Mouse (Mus musculus) monocyte, adult 2 months (primary cell): ENCODE data around the gene Il10rb.
"Not testable (repeated sequence)": the region's sequence is repeated elsewhere in the genome, so short reads cannot be mapped to it uniquely, and the experiment has no call there.

Source experiments
- DNase-seq, 2 experiments: peaks; one replicate each; pipeline ENCODE4 v3.0.0; 2022; ENCODE audit warnings: low spot score in 2 of 2, low read depth in 1 of 2

Gene Il10rb

GRCm38 (mm10) chr16:91415391-91416189 is 9.6 kb downstream of the Il10rb start:
- DNase-seq, result peak in 1 of 2 experiments; percentile 47

DNA sequence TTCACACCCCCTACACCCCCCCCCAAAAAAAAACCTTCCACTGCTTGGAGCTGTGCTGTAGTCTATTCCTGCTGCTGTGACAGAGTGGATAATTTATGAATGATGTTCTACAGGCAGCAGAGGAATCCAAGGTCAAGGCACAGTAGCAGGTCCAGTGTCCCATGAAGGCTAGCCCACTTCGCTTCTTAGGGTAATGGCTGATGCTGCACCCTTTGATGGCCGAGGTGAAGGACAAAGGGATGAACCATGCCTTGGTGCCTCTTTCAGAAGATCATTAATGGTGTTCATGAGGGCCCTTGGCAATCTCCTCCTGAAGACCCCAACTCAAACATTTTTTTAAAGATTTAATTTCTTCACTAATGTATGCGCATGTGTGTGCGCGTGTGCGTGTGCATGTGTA is 10.4 kb downstream of the Il10rb start:
- DNase-seq, result no peak

DNA sequence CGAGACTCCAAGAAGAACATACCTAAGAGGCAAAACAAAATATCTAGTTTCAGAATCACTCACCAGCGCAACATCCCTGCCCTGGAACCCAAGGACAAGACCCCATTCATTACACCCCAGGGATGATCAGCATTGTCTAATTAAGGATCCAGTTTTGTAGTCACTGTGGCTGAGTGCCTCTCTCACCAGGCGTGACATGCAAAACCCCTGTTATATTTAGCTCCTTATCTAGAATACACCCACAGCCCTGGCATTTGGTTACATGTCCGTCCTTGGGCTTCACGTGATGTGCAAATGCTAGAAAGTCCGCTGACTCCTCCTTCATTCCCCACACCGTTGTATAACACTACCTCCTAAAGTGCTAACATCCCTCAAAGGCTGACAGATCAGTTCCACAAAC is 11.0 kb downstream of the Il10rb start:
- no peak for DNase-seq

GRCm38 (mm10) chr16:91418531-91418930 is 12.6 kb downstream of the Il10rb start:
- DNase-seq, result no peak

- no peak for DNase-seq
These were observed 19.9 kb downstream of the Il10rb start for GRCm38 (mm10) chr16:91425816-91426215.

DNA sequence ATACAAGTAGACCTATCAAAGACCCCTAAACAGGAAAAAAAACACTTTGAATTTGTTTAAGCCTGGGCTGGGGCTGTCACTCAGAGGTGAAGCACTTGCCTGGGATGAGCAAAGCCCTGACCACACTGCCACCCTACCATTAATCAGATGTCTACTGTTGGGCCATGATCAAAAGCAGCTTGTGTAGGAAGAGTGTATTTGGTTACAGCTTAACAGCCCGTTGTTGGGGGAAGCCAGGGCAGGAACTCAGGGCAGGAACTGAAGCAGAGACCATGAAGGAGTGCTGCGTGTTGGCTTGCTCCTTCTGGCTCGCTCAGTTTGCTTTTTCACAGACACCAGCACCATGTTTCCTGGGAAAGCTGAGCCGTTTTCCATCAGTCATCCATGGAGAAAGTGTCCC is 20.6 kb downstream of the Il10rb start:
- DNase-seq, result no peak

GRCm38 (mm10) chr16:91427461-91427860 is 21.5 kb downstream of the Il10rb start:
- DNase-seq, result no peak

GRCm38 (mm10) chr16:91428259-91428865 is 22.4 kb downstream of the Il10rb start:
- no peak for DNase-seq

DNA sequence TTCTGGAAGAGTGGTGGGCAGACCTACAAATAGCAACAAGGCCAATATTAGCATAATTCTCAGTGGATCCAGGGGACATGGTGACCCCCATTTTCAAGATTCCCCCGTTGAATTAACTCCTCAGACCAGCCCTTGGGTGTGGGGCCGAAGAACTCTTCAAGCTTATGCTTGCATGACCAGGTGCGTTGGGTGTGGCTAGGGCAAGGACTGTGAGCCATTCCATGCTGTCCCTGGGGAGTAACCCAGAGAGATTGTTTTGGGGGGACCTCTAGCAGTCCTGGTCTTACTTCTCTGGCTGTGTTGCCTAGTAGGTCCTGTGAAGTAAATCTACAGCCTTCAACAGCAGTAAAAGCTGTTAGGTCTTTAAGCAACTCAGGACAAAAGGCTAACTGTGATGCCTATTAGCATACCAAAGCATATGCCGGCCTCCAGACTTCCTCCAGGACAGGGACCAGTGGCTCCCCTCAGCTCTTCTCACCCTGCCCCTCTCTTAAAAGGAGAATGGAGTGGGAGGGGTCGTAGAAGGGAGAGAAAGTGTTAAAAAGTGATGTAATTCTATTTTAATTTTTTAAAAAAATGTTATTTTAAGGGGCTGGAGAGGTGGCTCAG is 26.9 kb downstream of the Il10rb start:
- no peak for DNase-seq

DNA sequence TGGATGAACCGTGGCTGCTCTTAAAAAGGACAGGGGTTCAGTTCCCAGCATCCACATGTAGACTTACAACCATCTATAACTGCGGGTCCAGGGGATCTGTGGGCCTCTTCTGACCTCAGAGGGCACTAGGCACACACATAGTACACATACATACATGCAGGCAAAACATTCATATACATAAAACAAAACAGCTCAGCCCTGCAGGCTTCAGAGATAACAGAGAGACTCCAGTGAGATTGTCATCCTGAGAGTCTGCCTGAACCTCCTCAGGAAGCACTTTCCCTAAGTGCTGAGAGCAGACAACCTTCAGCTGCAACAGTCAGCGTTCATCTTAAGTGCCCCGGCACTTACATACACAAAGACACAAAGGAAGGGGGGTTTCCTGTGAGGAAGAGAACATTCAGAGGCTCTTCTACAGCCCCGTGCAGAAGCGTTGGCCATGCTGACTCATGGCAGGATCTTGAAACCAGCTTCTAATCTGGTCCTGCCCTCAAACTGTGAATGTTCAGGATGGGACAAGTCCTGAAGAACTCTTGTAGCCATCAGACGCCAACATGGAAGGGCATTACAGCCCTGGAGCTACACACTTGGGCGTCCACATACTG is 27.5 kb downstream of the Il10rb start:
- DNase-seq, result no peak

DNA sequence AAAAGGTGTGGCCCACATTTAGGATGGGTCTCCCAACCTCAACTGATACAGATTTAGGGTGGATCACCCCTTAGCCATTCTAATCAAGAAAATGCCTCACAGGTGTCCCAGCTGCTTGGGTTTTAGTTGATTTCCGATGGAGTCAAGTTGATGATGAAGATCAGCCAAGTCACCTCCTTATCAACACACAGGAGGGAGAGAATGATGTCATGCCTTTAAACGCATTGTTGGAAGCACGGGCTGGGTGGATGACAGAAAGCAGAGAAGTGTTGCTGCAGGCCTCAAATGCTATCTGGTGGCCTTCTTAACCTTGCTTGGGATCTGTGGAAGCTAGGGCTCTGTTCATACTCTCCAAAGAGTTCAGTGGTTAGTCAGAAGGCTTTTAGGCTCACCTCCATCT is 28.2 kb downstream of the Il10rb start:
- no peak for DNase-seq

DNA sequence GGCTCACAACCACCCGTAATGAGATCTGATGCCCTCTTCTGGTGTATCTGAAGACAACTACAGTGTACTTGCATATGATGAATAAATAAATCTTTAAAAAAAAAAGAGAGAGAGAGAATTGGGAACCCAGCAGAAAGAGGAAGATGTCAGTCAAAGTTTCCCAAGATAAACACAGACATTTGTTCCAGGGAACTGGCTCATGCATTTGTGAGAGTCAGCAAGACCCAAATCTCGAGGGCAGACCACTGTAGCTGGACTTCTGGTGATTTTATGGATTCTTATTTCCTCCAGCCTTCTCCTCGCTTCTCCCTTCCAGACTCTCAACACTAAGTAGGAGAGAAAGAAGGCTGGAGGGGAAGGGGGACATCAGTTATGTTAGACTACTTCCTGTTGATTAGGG is 32.1 kb downstream of the Il10rb start:
- no peak for DNase-seq

- DNase-seq, result not testable (repeated sequence)
These were observed 32.6 kb downstream of the Il10rb start for GRCm38 (mm10) chr16:91438599-91438998.

GRCm38 (mm10) chr16:91441366-91441765 is 35.4 kb downstream of the Il10rb start:
- DNase-seq, result no peak

- no peak for DNase-seq
These were observed 35.9 kb downstream of the Il10rb start for GRCm38 (mm10) chr16:91441811-91442240.

- no peak for DNase-seq
These were observed 36.5 kb downstream of the Il10rb start for GRCm38 (mm10) chr16:91442446-91442845.

DNA sequence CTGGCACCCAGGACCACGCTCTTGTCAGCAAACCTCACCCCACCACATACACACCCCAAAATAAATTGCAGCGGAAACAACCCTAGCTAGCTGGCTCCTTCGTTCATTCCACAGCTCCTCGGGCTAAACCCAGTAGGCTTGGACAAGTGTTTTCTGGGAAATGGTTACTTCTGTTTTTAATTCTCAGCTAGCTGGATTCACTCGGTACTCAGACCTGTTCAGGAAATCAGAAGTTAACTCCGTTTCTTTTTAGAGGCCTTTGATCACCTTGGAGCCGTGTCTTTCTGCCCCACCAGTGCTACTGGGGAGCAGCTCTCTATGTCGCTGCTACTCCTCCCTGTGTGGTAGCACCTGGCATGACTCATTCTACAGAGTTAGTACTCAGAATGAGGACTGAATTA is 37.2 kb downstream of the Il10rb start:
- DNase-seq, result no peak

DNA sequence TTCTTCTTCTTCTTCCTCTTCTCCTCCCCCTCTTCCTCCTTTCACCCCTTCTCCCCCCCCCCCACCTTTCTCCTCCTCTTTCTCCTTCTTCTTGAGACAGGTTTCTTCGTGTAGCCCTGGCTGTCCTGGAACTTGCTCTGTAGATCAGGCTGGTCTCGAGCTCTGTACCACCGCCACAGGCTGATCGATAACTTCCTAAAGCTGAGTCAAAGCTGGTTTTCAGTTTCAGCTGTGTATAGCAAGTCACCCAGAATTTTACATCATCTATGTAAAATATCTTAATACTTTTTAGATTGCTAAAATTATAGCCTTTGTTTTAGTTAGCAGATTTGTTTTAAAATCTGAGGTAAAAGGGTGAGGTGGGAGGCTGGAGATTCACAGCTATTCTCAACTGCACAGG is 38.9 kb downstream of the Il10rb start:
- no peak for DNase-seq

DNA sequence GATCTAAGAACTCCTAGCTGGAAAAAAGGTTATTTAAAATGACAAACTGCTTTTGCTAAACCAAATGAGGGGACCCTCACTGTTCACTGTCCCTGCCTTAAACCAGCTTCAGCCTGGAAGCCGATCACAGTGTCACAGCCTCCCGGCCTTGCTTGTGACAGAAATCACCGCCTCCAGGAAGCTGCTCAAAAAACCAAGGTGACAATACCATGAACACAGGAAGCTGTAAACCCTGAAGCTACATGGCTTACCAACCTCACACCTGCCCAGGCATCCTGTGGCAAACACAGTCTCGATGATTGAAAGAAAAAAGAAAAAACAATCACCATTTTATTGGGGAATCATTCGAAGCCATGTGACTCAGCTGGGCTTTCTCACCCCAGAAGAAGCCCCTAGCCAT is 39.6 kb downstream of the Il10rb start:
- no peak for DNase-seq

DNA sequence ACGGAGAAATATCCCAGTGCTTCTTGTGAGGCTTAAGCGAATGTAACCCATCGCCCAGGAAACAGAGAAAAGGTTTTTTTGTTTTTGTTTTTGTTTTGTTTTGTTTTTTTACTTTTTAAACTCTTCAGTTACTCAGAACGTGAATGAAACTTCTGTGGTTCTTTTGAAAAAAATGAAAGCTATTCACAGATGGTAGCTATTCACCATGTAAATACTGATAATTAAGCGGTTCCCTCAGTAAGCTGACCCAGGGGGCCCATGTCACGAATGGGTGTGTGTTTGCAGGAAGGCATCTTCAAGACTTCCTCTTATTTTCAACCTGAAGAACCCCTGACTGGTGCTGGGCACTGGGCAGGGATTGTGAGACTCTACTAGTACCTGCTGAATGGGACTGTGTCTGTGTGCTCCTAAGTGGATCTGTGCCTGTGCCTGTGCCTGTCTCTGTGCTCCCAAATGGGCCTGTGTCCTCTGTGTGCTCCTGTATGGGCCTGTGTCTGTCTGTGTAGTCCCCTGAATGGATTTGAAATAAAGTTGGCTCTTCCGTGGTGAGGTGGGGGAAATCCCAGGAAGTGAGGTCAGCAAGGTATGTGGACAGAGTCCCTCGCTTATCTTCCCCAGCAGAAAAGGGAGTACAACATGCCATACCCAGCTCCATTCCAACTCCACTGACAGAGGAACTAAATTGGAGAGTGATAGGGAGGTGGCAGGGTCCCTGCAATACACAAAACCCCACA is 41.0 kb downstream of the Il10rb start:
- DNase-seq, result no peak

- no peak for DNase-seq
These were observed 41.5 kb downstream of the Il10rb start for GRCm38 (mm10) chr16:91447512-91447900.
